Mouse (Mus musculus) heart, embryonic 16.5 days (tissue): ENCODE data around the gene Ptprg. TPM values are rescaled to one million over a fixed set of nuclear protein-coding genes. Genes with fewer than 3 reads are reported as not detected.
"Not testable (repeated sequence)": the region's sequence is repeated elsewhere in the genome, so short reads cannot be mapped to it uniquely, and the experiment has no call there.

ENCODE experiments used
- ATAC-seq: fragments of 200-750 bp; cut with Nextera tagmentation; replicated peaks from 2 replicates; pipeline ENCODE4 v1.8.0; 2017; ENCODE audit warnings: moderate number of reproducible peaks; ENCODE audit not compliant: insufficient read depth, low FRiP score; ENCODE audit errors: extremely low read depth
- H3K27ac ChIP-seq: fragments of 300-500 bp; sonication (generic); 2 replicates; pipeline ENCODE4 v1.5.1; 2014; ENCODE audit warnings: mild to moderate bottlenecking, low read length, control low read depth, moderate library complexity
- H3K27me3 ChIP-seq: fragments of 300-500 bp; sonication (generic); 2 replicates; pipeline ENCODE4 v1.6.1; 2014; ENCODE audit warnings: low read length, mixed read lengths; ENCODE audit not compliant: control insufficient read depth, insufficient read depth
- H3K36me3 ChIP-seq: fragments of 300-500 bp; sonication (generic); 2 replicates; pipeline ENCODE4 v1.6.1; 2014; ENCODE audit not compliant: control insufficient read depth, insufficient read depth
- H3K4me1 ChIP-seq: fragments of 300-500 bp; sonication (generic); 2 replicates; pipeline ENCODE4 v1.6.1; 2014; ENCODE audit warnings: low read length, mixed read lengths; ENCODE audit not compliant: control insufficient read depth, insufficient read depth
- H3K4me2 ChIP-seq: fragments of 300-500 bp; sonication (generic); 2 replicates; pipeline ENCODE4 v1.6.1; 2014; ENCODE audit warnings: low read depth, mild to moderate bottlenecking, control low read depth, low read length
- H3K4me3 ChIP-seq: fragments of 300-500 bp; sonication (generic); 2 replicates; pipeline ENCODE4 v1.5.1; 2014; ENCODE audit warnings: mild to moderate bottlenecking, control low read depth, low read length
- H3K9ac ChIP-seq: fragments of 300-500 bp; sonication (generic); 2 replicates; pipeline ENCODE4 v1.6.1; 2014; ENCODE audit warnings: low read length, control low read depth
- H3K9me3 ChIP-seq: fragments of 300-500 bp; sonication (generic); replicated peaks from 2 replicates; pipeline ENCODE4 v1.6.1; 2016; ENCODE audit warnings: low read length; ENCODE audit not compliant: control insufficient read depth
- WGBS: fragments of 180-500 bp; shearing (Covaris S2); extraction: QIAGEN DNeasy Blood & Tissue Kit; methylation state at CpG from one replicate; pipeline ENCODE4 v1.1.7; 2014; 5-methylcytosine and 5-hydroxymethylcytosine counted together
- polyA plus RNA-seq: library from polyadenylated mRNA; unstranded; fragments of >200 nt; fragmentation: Nextera tagmentation; extraction: Ambion mirVana; gene quantifications from 2 replicates; pipeline ENCODE4 v1.2.1, GENCODE M21; 2015

The Ptprg gene
- polyA plus RNA-seq, 1 experiment from 2014 or later = 13.4 TPM

GRCm38 (mm10) chr14:11791190-11791589 is 237.9 kb downstream of the Ptprg start:
- Histone ChIP-seq H3K27me3 (no peaks in the 10 kb centered on the region), H3K9ac (no peak overlapping the region), H3K27ac (no peak overlapping the region), H3K4me2 (no peak overlapping the region), H3K4me1 (peaks cover under 1% of the 10 kb centered on the region; the same call in 1 of the 2 replicates), H3K9me3 (no peaks in the 10 kb centered on the region), H3K4me3 (no peak overlapping the region), H3K36me3 (no peaks in the 10 kb centered on the region)
- no peak for ATAC-seq
- 71% methylated on average over 4 of the region's 4 CpGs for WGBS

- H3K27me3 ChIP-seq = no peaks in the 10 kb centered on the region
- H3K4me3 ChIP-seq = no peak overlapping the region
- ATAC-seq = no peak
- no peak overlapping the region for H3K27ac ChIP-seq
- H3K9me3 ChIP-seq = no peaks in the 10 kb centered on the region
- 88% methylated on average over 3 of the region's 3 CpGs for WGBS
- no peaks in the 10 kb centered on the region for H3K36me3 ChIP-seq
- H3K9ac ChIP-seq = no peak overlapping the region
- H3K4me2 ChIP-seq = no peak overlapping the region
- peaks cover 8% of the 10 kb centered on the region; the same call in 1 of the 2 replicates for H3K4me1 ChIP-seq
These were observed 240.5 kb downstream of the Ptprg start for GRCm38 (mm10) chr14:11793847-11794246.

GRCm38 (mm10) chr14:11802355-11803035 is 249.2 kb downstream of the Ptprg start:
- Histone ChIP-seq H3K27ac (no peak overlapping the region), H3K27me3 (no peaks in the 10 kb centered on the region)

GRCm38 (mm10) chr14:11806674-11807073 is 253.3 kb downstream of the Ptprg start:
- WGBS = 53% methylated on average over 5 of the region's 5 CpGs
- H3K27me3 ChIP-seq = no peaks in the 10 kb centered on the region
- H3K4me3 ChIP-seq = no peak overlapping the region
- no peak overlapping the region for H3K4me2 ChIP-seq
- ATAC-seq = no peak
- no peak overlapping the region for H3K9ac ChIP-seq
- H3K9me3 ChIP-seq = no peaks in the 10 kb centered on the region
- no peaks in the 10 kb centered on the region for H3K36me3 ChIP-seq
- H3K4me1 ChIP-seq = no peaks in the 10 kb centered on the region
- no peak overlapping the region for H3K27ac ChIP-seq

More at GRCm38 (mm10) chr14:11802355-11803035, 249.2 kb downstream of the Ptprg start:
- Histone ChIP-seq H3K4me3 (no peak overlapping the region), H3K36me3 (no peaks in the 10 kb centered on the region), H3K9me3 (no peaks in the 10 kb centered on the region), H3K9ac (no peak overlapping the region), H3K4me1 (peaks cover 8% of the 10 kb centered on the region; the same call in 1 of the 2 replicates), H3K4me2 (no peak overlapping the region)
- WGBS = 77% methylated on average over 4 of the region's 4 CpGs
- no peak for ATAC-seq

GRCm38 (mm10) chr14:11807465-11807864 is 254.1 kb downstream of the Ptprg start:
- no peak for ATAC-seq
- Histone ChIP-seq H3K27me3 (no peaks in the 10 kb centered on the region), H3K9ac (no peak overlapping the region), H3K27ac (no peak overlapping the region), H3K9me3 (no peaks in the 10 kb centered on the region), H3K4me2 (no peak overlapping the region), H3K4me3 (no peak overlapping the region), H3K36me3 (no peaks in the 10 kb centered on the region), H3K4me1 (no peaks in the 10 kb centered on the region)
- 67% methylated on average over 4 of the region's 4 CpGs for WGBS

- Histone ChIP-seq H3K4me3 (no peak overlapping the region), H3K27ac (peak overlapping the region; percentile 60), H3K9me3 (no peaks in the 10 kb centered on the region), H3K36me3 (no peaks in the 10 kb centered on the region), H3K9ac (no peak overlapping the region), H3K27me3 (no peaks in the 10 kb centered on the region), H3K4me2 (no peak overlapping the region), H3K4me1 (no peaks in the 10 kb centered on the region)
- no peak for ATAC-seq
- WGBS = 62% methylated on average over 7 of the region's 7 CpGs
These were observed 257.9 kb downstream of the Ptprg start for GRCm38 (mm10) chr14:11811142-11811761.

GRCm38 (mm10) chr14:11812291-11812690 is 259.0 kb downstream of the Ptprg start:
- Histone ChIP-seq H3K9ac (no peak overlapping the region), H3K36me3 (no peaks in the 10 kb centered on the region), H3K27me3 (no peaks in the 10 kb centered on the region), H3K4me1 (no peaks in the 10 kb centered on the region), H3K4me2 (no peak overlapping the region), H3K27ac (no peak overlapping the region), H3K9me3 (no peaks in the 10 kb centered on the region), H3K4me3 (no peak overlapping the region)
- WGBS = 89% methylated on average over 7 of the region's 7 CpGs
- no peak for ATAC-seq

GRCm38 (mm10) chr14:11814811-11815210 is 261.5 kb downstream of the Ptprg start:
- H3K4me3 ChIP-seq, H3K4me1 ChIP-seq, H3K9ac ChIP-seq, H3K9me3 ChIP-seq, H3K4me2 ChIP-seq, H3K27me3 ChIP-seq, ATAC-seq, H3K27ac ChIP-seq, H3K36me3 ChIP-seq: not testable (repeated sequence)
- 60% methylated on average over 4 of the region's 4 CpGs for WGBS

GRCm38 (mm10) chr14:11817236-11817635 is 263.9 kb downstream of the Ptprg start:
- Histone ChIP-seq H3K9me3 (no peaks in the 10 kb centered on the region), H3K4me2 (no peak overlapping the region), H3K27ac (no peak overlapping the region), H3K4me1 (no peaks in the 10 kb centered on the region), H3K4me3 (no peak overlapping the region), H3K27me3 (no peaks in the 10 kb centered on the region), H3K9ac (no peak overlapping the region), H3K36me3 (no peaks in the 10 kb centered on the region)
- WGBS = 76% methylated on average over 6 of the region's 6 CpGs
- ATAC-seq = no peak
